Mouse (Mus musculus) liver, postnatal 0 days (tissue): ENCODE results near the gene Gng12.

ENCODE experiments used
- CTCF ChIP-seq: sonication (generic); IDR thresholded peaks from 2 replicates; pipeline ENCODE4 v1.5.1; 2016; ENCODE audit warnings: antibody characterized with exemption, low read depth
- EP300 ChIP-seq: IDR thresholded peaks from 2 replicates; pipeline ENCODE4 v1.6.1; 2016; ENCODE audit warnings: antibody characterized with exemption, low read depth, mild to moderate bottlenecking

DNA sequence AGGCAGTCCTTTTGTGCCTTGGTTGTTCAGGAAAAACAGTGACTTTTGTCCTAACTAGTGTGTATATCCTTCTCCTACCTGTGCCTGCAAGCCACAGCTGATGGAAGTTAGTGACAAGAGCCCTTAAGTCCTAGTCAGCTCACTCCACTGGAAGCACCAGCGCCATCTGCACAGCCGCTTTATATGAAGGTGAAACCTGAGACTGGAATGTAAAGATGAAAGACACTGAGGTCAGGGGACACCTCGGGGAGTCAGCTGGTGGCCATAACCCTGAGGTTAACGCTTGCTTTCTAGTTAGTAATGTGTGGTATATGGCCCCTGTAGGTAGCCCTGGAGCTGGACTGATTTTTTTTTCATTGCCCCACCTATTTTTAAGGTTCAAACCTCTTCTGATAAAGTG lies 30.1 kb downstream of the Gng12 start:
- TF ChIP-seq CTCF, result no peak
- no peak for TF ChIP-seq EP300
